Mouse (Mus musculus) hindbrain, embryonic 15.5 days (tissue): Measurements from ENCODE around the gene Kcnd2. TPM values are rescaled to one million over a fixed set of nuclear protein-coding genes. Genes with fewer than 3 reads are reported as not detected.
"Not testable (repeated sequence)": the region's sequence is repeated elsewhere in the genome, so short reads cannot be mapped to it uniquely, and the experiment has no call there.

Experiments
- ATAC-seq: fragments of 200-750 bp; cut with Nextera tagmentation; 2 replicates; pipeline ENCODE4 v1.8.0; 2017; ENCODE audit warnings: low read depth, moderate number of reproducible peaks, moderate TSS enrichment; ENCODE audit not compliant: low FRiP score
- H3K27ac ChIP-seq: fragments of 300-500 bp; sonication (generic); replicated peaks from 2 replicates; pipeline ENCODE4 v1.5.1; 2015; ENCODE audit warnings: mild to moderate bottlenecking, inconsistent platforms
- H3K27me3 ChIP-seq: fragments of 300-500 bp; sonication (generic); 2 replicates; pipeline ENCODE4 v1.6.1; 2015; ENCODE audit warnings: control low read depth, inconsistent platforms
- H3K36me3 ChIP-seq: fragments of 300-500 bp; sonication (generic); 2 replicates; pipeline ENCODE4 v1.6.1; 2015; ENCODE audit warnings: control low read depth, inconsistent platforms
- H3K4me1 ChIP-seq: fragments of 300-500 bp; sonication (generic); replicated peaks from 2 replicates; pipeline ENCODE4 v1.6.1; 2015; ENCODE audit warnings: control low read depth, inconsistent platforms
- H3K4me2 ChIP-seq: fragments of 300-500 bp; sonication (generic); 2 replicates; pipeline ENCODE4 v1.6.1; 2015; ENCODE audit warnings: moderate library complexity, mild to moderate bottlenecking, inconsistent platforms
- H3K4me3 ChIP-seq: fragments of 300-500 bp; sonication (generic); 2 replicates; pipeline ENCODE4 v1.5.1; 2015; ENCODE audit warnings: mild to moderate bottlenecking, inconsistent platforms
- H3K9ac ChIP-seq: fragments of 300-500 bp; sonication (generic); 2 replicates; pipeline ENCODE4 v1.6.1; 2015; ENCODE audit warnings: inconsistent platforms
- H3K9me3 ChIP-seq: fragments of 300-500 bp; sonication (generic); 2 replicates; pipeline ENCODE4 v1.6.1; 2016; ENCODE audit warnings: control low read depth, inconsistent platforms
- WGBS: fragments of 180-500 bp; shearing (Covaris S2); methylation state at CpG from one replicate; pipeline ENCODE4 v1.1.7; 2015; 5-methylcytosine and 5-hydroxymethylcytosine counted together
- polyA plus RNA-seq: library from polyadenylated mRNA; unstranded; fragments of >200 nt; fragmentation: Nextera tagmentation; extraction: Ambion mirVana; gene quantifications from 2 replicates; pipeline ENCODE4 v1.2.1, GENCODE M21; 2015

The Kcnd2 gene
- polyA plus RNA-seq, 1 experiment from 2014 or later: 28.8 TPM

DNA sequence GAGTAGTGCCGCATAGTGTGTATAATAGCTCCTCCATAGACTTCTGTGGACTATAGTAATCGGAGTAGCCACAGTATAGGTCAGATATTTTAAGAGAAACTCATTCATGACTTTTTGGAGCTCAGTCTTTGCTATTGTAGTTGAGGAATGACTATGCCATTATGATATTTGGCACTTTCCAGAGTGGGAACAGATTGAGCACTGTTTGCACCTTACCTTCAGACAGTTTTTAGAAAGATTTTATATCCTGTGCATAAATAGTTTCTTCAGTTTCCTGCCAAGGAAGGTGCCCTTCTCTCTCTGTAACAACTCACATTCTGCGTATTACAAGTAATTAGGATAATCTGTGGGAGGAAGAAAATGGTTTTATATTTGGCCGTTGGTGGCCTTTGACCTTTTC, 89.6 kb downstream of the Kcnd2 start:
- H3K4me1 ChIP-seq: no peaks in the 10 kb centered on the region

DNA sequence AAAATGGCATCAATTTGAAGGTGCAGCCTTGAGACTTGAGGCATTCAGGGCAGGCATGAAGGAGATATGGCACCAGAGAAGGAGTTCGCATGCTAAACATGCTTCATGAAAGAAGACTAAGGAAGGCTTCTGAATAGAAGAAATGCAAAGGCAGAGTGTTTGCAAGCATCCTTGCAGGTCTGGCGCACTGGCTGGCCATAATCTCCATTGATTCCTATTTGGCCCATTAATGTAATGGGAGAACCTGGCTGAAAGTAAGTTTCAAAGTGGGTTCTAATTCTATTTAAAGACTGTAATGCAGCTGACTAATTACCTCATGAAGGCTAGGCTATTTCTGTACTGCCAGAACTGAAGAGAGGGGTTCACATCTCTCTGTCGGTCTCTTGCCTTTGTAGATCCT, 94.9 kb downstream of the Kcnd2 start:
- H3K4me1 ChIP-seq: no peaks in the 10 kb centered on the region
- H3K4me3 ChIP-seq: no peak overlapping the region
- H3K27ac ChIP-seq: no peak overlapping the region
- H3K9ac ChIP-seq: no peak overlapping the region
- no peaks in the 10 kb centered on the region for H3K9me3 ChIP-seq
- H3K36me3 ChIP-seq: no peaks in the 10 kb centered on the region
- ATAC-seq: no peak
- H3K4me2 ChIP-seq: no peak overlapping the region
- no peaks in the 10 kb centered on the region for H3K27me3 ChIP-seq
- WGBS: 87% methylated on average over 3 of the region's 3 CpGs

More for the DNA sequence above, 89.6 kb downstream of the Kcnd2 start:
- Histone ChIP-seq H3K4me2 (no peak overlapping the region), H3K9ac (no peak overlapping the region), H3K36me3 (no peaks in the 10 kb centered on the region), H3K4me3 (no peak overlapping the region), H3K27ac (no peak overlapping the region), H3K27me3 (no peaks in the 10 kb centered on the region), H3K9me3 (no peaks in the 10 kb centered on the region)
- WGBS: 96% methylated on average over 4 of the region's 4 CpGs
- no peak for ATAC-seq

DNA sequence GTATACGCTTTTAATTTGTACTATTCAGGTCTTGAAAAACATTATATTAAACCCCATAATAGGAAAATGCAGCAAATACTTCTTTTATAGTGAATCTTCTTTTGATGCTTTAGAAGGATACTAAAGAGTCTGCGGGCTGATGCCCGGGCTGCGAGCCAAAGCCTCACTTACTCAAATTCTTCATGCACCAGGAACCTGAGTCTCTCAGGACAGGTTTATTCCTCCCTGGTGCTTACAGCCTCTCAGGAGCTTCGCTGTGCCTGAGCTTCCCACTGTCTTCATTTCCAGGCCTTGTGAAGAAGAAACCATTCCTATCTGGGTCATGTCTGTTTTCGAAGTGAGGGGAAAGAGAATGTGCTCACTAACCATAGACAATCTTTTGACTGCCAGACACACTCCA, 106.1 kb downstream of the Kcnd2 start:
- 85% methylated on average over 6 of the region's 6 CpGs for WGBS
- no peaks in the 10 kb centered on the region for H3K36me3 ChIP-seq
- ATAC-seq: no peak

DNA sequence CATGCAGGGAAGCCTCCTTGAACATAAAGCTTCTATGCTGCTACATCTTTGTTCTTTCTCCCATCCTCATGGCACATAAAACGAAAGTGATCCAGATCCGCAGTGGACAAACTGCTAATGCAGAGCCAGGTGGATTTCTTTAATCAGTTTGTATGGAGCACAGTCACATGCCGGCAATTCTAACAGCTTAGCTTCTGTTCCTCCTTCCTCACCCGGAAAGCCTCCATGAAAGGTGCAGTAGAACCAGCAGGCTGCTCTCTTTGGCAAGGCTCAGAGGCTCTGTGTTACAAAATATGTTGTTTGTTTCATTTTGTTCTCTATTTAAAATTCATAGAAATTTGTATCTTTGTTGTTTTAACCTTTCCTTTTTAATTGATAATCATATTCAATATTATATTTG, 106.9 kb downstream of the Kcnd2 start:
- no peak overlapping the region for H3K4me2 ChIP-seq
- no peaks in the 10 kb centered on the region; the same call in 1 of the 2 replicates for H3K4me1 ChIP-seq
- H3K9me3 ChIP-seq: no peaks in the 10 kb centered on the region
- H3K4me3 ChIP-seq: no peak overlapping the region
- 94% methylated on average over 4 of the region's 4 CpGs for WGBS
- no peaks in the 10 kb centered on the region for H3K27me3 ChIP-seq
- no peaks in the 10 kb centered on the region for H3K36me3 ChIP-seq
- no peak overlapping the region for H3K9ac ChIP-seq
- no peak overlapping the region for H3K27ac ChIP-seq
- no peak for ATAC-seq

More for the DNA sequence above, 106.1 kb downstream of the Kcnd2 start:
- no peak overlapping the region for H3K4me3 ChIP-seq
- no peaks in the 10 kb centered on the region for H3K4me1 ChIP-seq
- no peaks in the 10 kb centered on the region for H3K9me3 ChIP-seq
- no peak overlapping the region for H3K9ac ChIP-seq
- no peak overlapping the region for H3K27ac ChIP-seq
- no peaks in the 10 kb centered on the region for H3K27me3 ChIP-seq
- no peak overlapping the region for H3K4me2 ChIP-seq

DNA sequence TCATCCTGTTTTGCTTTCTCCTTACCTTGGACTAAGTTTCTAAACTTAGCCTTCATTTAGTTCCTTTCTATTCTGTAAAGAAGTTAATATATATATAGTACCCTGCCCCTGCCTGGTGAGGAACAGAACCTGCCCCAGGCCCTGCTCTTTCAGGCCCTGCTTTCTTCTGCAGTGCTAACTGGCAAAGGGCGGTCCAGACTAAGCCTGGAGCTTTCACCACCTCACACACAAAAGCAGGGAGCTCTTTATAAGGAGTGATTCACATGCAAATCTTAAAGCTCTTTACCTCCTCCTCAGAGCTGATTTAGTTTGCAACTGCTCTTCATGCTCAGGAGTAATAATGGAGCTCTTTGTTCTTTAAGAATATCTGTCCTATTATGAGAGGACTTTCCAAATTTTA, 109.9 kb downstream of the Kcnd2 start:
- no peak overlapping the region for H3K4me3 ChIP-seq
- H3K9me3 ChIP-seq: no peaks in the 10 kb centered on the region
- H3K27me3 ChIP-seq: no peaks in the 10 kb centered on the region
- WGBS: 18% methylated on average over 1 of the region's 1 CpGs
- no peak overlapping the region for H3K27ac ChIP-seq
- H3K4me2 ChIP-seq: no peak overlapping the region
- H3K9ac ChIP-seq: no peak overlapping the region
- H3K4me1 ChIP-seq: no peaks in the 10 kb centered on the region; the same call in 1 of the 2 replicates
- no peaks in the 10 kb centered on the region for H3K36me3 ChIP-seq
- ATAC-seq: 0 out of 2 replicates have a peak, but pooled peaks have one; percentile 66

DNA sequence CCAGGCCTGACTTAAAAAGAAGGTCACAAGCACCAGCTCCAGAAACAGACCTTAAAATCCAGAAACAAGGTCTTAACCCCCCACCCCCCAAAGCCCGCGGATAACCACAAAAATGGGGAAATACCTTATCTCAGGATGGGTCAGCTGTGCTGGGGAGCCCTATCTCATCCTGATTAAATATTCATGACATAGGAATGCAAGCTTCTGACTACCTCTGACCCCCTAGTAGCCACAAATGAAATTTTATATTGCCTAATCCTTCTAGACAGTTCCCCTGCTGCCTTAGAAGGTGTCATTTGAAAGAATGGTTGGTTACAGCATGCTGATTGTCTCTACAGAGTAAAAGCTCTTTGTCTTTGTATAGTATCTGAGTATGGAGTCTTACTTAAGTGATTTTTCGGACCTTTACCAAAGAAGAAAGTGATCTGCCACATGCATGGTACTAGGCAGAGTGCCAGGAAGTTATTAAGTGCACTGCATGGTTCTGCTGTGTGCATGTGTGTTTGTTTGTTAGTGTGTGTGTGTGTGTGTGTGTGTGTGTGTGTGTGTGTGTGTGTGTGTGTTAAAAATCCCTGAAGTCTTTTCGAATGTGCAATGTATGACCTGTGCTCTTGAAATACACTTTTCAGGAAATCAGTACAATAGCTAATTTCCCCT, 111.9 kb downstream of the Kcnd2 start:
- 65% methylated on average over 4 of the region's 4 CpGs for WGBS
- no peak overlapping the region for H3K4me3 ChIP-seq
- no peak overlapping the region for H3K4me2 ChIP-seq
- H3K9ac ChIP-seq: no peak overlapping the region
- ATAC-seq: no peak
- no peaks in the 10 kb centered on the region; the same call in 1 of the 2 replicates for H3K4me1 ChIP-seq
- H3K36me3 ChIP-seq: no peaks in the 10 kb centered on the region
- no peaks in the 10 kb centered on the region for H3K27me3 ChIP-seq
- H3K9me3 ChIP-seq: no peaks in the 10 kb centered on the region
- no peak overlapping the region for H3K27ac ChIP-seq

- not testable (repeated sequence) for H3K9me3 ChIP-seq, H3K4me2 ChIP-seq, H3K27ac ChIP-seq, H3K4me1 ChIP-seq, H3K36me3 ChIP-seq, H3K4me3 ChIP-seq, ATAC-seq, H3K9ac ChIP-seq, H3K27me3 ChIP-seq
- WGBS: 68% methylated on average over 3 of the region's 3 CpGs
These were observed 170.0 kb downstream of the Kcnd2 start for GRCm38 (mm10) chr6:21385298-21385697.

GRCm38 (mm10) chr6:21391776-21392175, 176.5 kb downstream of the Kcnd2 start:
- no peak for ATAC-seq
- Histone ChIP-seq H3K9ac (no peak overlapping the region), H3K4me1 (no peaks in the 10 kb centered on the region), H3K27ac (no peak overlapping the region), H3K4me2 (no peak overlapping the region), H3K9me3 (no peaks in the 10 kb centered on the region), H3K36me3 (no peaks in the 10 kb centered on the region), H3K27me3 (no peaks in the 10 kb centered on the region), H3K4me3 (no peak overlapping the region)
- 91% methylated on average over 4 of the region's 4 CpGs for WGBS

DNA sequence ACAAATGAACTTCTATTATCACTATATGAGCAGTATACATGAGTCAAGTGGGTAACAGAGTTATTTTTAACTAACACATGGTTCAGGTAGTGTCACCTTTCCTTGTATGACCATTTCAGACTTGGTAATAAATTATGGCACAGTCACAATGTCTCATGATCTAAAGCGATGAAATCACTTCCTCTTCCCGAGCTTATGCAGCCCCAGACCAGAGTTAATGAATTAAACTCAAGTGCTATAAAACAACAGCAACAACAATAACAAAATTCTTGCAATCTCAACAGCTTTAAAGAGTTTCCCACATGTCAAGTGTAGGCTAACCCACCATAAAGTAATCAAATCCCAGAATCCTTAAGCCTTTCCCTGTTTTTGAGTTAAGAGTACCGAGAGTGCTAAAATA, 198.4 kb downstream of the Kcnd2 start:
- no peak for ATAC-seq
- 93% methylated on average over 3 of the region's 3 CpGs for WGBS

GRCm38 (mm10) chr6:21418246-21418645, 202.9 kb downstream of the Kcnd2 start:
- no peak overlapping the region for H3K9ac ChIP-seq
- H3K27me3 ChIP-seq: no peaks in the 10 kb centered on the region
- H3K4me1 ChIP-seq: no peaks in the 10 kb centered on the region
- WGBS: 66% methylated on average over 6 of the region's 6 CpGs
- H3K9me3 ChIP-seq: no peaks in the 10 kb centered on the region
- ATAC-seq: no peak
- no peak overlapping the region for H3K27ac ChIP-seq
- no peak overlapping the region for H3K4me2 ChIP-seq
- no peak overlapping the region for H3K4me3 ChIP-seq
- H3K36me3 ChIP-seq: no peaks in the 10 kb centered on the region

More for the DNA sequence above, 198.4 kb downstream of the Kcnd2 start:
- H3K36me3 ChIP-seq: no peaks in the 10 kb centered on the region
- H3K27me3 ChIP-seq: no peaks in the 10 kb centered on the region
- H3K4me2 ChIP-seq: no peak overlapping the region
- H3K9ac ChIP-seq: no peak overlapping the region
- no peak overlapping the region for H3K27ac ChIP-seq
- no peak overlapping the region for H3K4me3 ChIP-seq
- H3K4me1 ChIP-seq: no peaks in the 10 kb centered on the region
- H3K9me3 ChIP-seq: no peaks in the 10 kb centered on the region

DNA sequence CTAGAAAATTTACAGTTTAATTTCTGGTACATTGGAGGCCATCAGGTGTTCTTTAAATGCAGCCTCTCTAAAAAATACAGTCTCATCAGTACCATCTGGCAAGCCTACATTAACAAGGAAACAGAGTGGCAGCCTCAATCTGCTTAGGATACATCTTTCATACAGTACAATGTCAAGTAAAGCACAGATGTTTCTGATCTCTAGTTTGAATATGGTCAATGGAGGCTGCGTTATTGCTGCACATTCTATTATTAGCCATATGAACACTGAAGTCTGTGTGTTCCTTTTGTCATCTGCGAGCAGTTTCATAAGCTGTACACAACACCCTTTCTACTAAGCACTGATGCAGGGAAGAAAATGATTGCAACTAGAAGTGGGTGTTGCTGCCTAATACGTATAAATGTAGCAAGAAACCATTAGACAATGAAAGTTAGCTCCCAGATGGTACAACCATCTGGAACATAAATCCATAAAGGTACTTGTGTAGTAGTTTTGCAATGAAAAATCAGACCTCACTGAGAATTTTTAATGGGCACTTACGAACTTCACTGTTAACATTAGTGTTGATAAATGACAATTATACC, 209.0 kb downstream of the Kcnd2 start:
- WGBS: 69% methylated on average over 4 of the region's 4 CpGs
- Histone ChIP-seq H3K4me1 (no peaks in the 10 kb centered on the region), H3K36me3 (no peaks in the 10 kb centered on the region), H3K27ac (no peak overlapping the region), H3K4me3 (no peak overlapping the region), H3K9me3 (no peaks in the 10 kb centered on the region), H3K27me3 (no peaks in the 10 kb centered on the region), H3K4me2 (no peak overlapping the region), H3K9ac (no peak overlapping the region)
- no peak for ATAC-seq

GRCm38 (mm10) chr6:21431120-21431519, 215.8 kb downstream of the Kcnd2 start:
- Histone ChIP-seq H3K9me3 (no peaks in the 10 kb centered on the region), H3K27ac (no peak overlapping the region), H3K4me3 (no peak overlapping the region), H3K36me3 (no peaks in the 10 kb centered on the region), H3K4me2 (no peak overlapping the region), H3K9ac (no peak overlapping the region), H3K4me1 (no peaks in the 10 kb centered on the region), H3K27me3 (no peaks in the 10 kb centered on the region)
- no peak for ATAC-seq
- 97% methylated on average over 1 of the region's 1 CpGs for WGBS

DNA sequence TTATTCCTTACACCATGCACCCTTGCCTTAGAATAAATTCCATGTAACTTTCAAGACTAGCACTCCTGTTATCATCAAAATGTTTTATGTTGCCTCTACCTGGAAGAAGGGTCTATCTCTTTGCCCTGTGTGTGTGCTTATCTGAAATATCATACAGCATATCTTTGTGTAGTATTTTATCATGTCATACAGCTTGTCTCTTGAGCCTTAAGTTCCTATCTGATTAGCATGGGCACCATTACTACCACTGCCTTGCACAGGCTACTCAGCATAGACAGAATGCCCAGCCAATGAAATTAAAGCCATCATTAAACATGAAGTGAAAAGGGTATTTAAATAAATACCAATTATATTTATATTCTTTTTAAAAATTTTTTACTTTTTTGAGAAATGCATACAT, 249.4 kb downstream of the Kcnd2 start:
- Histone ChIP-seq H3K4me1 (no peaks in the 10 kb centered on the region), H3K4me3 (no peak overlapping the region), H3K27ac (no peak overlapping the region), H3K9ac (no peak overlapping the region), H3K9me3 (no peaks in the 10 kb centered on the region), H3K27me3 (no peaks in the 10 kb centered on the region), H3K4me2 (no peak overlapping the region), H3K36me3 (no peaks in the 10 kb centered on the region)
- ATAC-seq: no peak
